Mouse (Mus musculus) hindbrain, embryonic 16.5 days (tissue): ENCODE results near the gene Cadps. TPM values are rescaled to one million over a fixed set of nuclear protein-coding genes. Genes with fewer than 3 reads are reported as not detected.
A peak's percentile ranks its signal among the peaks of the same experiment; 100 is the strongest.

Experiments used
- ATAC-seq: fragments of 200-750 bp; cut with Nextera tagmentation; 2 replicates; pipeline ENCODE4 v1.8.0; 2017; ENCODE audit warnings: moderate TSS enrichment, moderate library complexity
- H3K27ac ChIP-seq: fragments of 300-500 bp; sonication (generic); 2 replicates; pipeline ENCODE4 v1.5.1; 2014; ENCODE audit warnings: low read depth, mild to moderate bottlenecking, control low read depth, low read length, moderate library complexity
- H3K27me3 ChIP-seq: fragments of 300-500 bp; sonication (generic); replicated peaks from 2 replicates; pipeline ENCODE4 v1.6.1; 2014; ENCODE audit warnings: low read length; ENCODE audit not compliant: control insufficient read depth, insufficient read depth
- H3K36me3 ChIP-seq: fragments of 300-500 bp; sonication (generic); 2 replicates; pipeline ENCODE4 v1.6.1; 2014; ENCODE audit warnings: mild to moderate bottlenecking, low read length, moderate library complexity, mixed read lengths; ENCODE audit not compliant: control insufficient read depth, insufficient read depth
- H3K4me1 ChIP-seq: fragments of 300-500 bp; sonication (generic); 2 replicates; pipeline ENCODE4 v1.6.1; 2014; ENCODE audit warnings: low read depth, low read length; ENCODE audit not compliant: control insufficient read depth, insufficient read depth
- H3K4me2 ChIP-seq: fragments of 300-500 bp; sonication (generic); 2 replicates; pipeline ENCODE4 v1.6.1; 2014; ENCODE audit warnings: mild to moderate bottlenecking, low read length, control low read depth, moderate library complexity
- H3K4me3 ChIP-seq: fragments of 300-500 bp; sonication (generic); 2 replicates; pipeline ENCODE4 v1.5.1; 2014; ENCODE audit warnings: mild to moderate bottlenecking, low read length, control low read depth, moderate library complexity
- H3K9ac ChIP-seq: fragments of 300-500 bp; sonication (generic); 2 replicates; pipeline ENCODE4 v1.6.1; 2014; ENCODE audit warnings: low read depth, mild to moderate bottlenecking, control low read depth, low read length, moderate library complexity
- H3K9me3 ChIP-seq: fragments of 300-500 bp; sonication (generic); 2 replicates; pipeline ENCODE4 v1.6.1; 2014; ENCODE audit warnings: mild to moderate bottlenecking, low read length, moderate library complexity; ENCODE audit not compliant: control insufficient read depth
- WGBS: fragments of 180-500 bp; shearing (Covaris S2); extraction: QIAGEN DNeasy Blood & Tissue Kit; methylation state at CpG from one replicate; pipeline ENCODE4 v1.1.7; 2014; 5-methylcytosine and 5-hydroxymethylcytosine counted together
- polyA plus RNA-seq: library from polyadenylated mRNA; unstranded; fragments of >200 nt; fragmentation: Nextera tagmentation; extraction: Ambion mirVana; gene quantifications from 2 replicates; pipeline ENCODE4 v1.2.1, GENCODE M21; 2015

Cadps gene
- polyA plus RNA-seq, 1 experiment from 2014 or later: 49.0 TPM

DNA sequence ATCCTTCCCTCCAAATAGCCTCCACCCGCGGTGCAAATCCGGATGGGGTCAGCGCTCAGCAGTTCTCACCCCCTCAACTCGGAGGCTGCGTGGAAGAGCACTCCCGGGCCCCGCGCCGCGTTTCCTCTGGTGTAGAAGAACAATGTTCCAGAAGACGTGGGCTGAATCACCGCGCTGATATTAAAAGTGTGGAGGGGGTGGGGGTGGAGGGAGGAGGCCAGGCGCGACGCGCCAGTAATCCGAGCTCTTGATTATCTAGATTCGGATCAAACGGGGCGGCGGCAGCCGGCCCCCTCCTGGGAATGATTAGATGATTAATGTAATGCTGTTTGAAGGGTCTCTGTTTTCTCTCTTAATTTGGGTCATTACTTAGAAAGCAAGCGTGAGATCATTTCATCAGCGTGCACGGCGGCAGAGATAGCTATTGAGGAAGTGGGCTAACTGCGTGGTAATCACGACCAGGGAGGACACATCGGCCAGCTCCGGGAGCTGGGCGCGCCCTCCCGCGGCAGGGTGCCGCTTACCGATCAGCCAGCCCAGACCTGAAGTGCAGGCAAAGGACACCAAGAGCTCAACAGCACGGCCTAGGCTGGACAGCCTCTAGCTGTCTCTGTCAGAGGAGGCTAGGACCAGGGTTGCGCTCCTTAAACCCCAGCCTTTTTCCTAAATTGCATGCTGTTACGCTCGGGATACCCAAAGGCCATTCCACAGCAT, 481.6 kb downstream of the Cadps start:
- Histone ChIP-seq H3K36me3 (no peaks in the 10 kb centered on the region), H3K4me3 (no peak overlapping the region), H3K27me3 (peaks cover 53% of the 10 kb centered on the region), H3K4me1 (peaks cover 11% of the 10 kb centered on the region), H3K9ac (no peak overlapping the region), H3K27ac (no peak overlapping the region), H3K4me2 (peak overlapping the region; percentile 9; the same call in 1 of the 2 replicates), H3K9me3 (no peaks in the 10 kb centered on the region)
- WGBS: 1% methylated on average over 42 of the region's 42 CpGs
- ATAC-seq: 0 out of 2 replicates have a peak, but pooled peaks have one; percentile 21

- Histone ChIP-seq H3K36me3 (no peaks in the 10 kb centered on the region), H3K27me3 (peaks cover 54% of the 10 kb centered on the region), H3K27ac (no peak overlapping the region), H3K9ac (no peak overlapping the region), H3K4me3 (no peak overlapping the region), H3K9me3 (no peaks in the 10 kb centered on the region), H3K4me1 (peaks cover 5% of the 10 kb centered on the region), H3K4me2 (no peak overlapping the region; the same call in 1 of the 2 replicates)
- ATAC-seq: no peak
- WGBS: under 1% methylated on average over 19 of the region's 19 CpGs
Measured at GRCm38 (mm10) chr14:12340238-12341074, 482.4 kb downstream of the Cadps start.

DNA sequence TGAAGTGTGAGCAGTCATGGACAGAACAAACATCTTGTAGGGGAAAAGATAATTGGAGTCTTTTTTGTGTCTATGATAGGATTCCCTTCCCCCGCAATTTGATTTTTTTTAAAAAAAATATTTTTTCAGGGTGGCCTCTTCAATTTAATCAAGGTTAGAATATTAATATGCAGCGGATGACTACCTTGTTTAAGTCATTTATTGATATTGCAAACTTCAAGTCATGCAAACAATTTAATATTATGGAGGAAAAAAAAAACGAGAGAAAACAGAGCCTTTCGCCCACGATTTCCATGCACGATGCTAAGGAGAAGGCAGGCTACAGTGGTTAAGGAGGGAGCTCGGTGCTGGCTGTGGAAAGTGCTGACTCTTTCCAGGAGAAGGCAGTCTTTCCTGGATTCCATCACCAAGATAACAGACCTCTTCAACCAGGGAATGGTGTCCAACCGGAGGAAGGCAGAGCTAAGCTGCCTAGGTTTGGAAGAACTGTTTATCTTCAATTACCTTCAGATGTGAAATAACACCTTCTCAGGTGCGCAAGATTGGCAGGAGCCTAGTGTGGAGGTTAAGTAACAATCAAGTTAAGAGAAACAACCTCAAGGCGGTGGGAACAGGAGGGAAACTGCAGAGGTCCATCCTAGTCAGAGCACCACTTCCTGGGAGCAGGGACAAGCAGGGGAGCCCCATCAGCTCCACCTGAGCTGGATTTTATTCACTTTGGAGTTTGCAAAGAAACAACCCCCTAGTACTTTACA, 483.9 kb downstream of the Cadps start:
- Histone ChIP-seq H3K4me1 (no peaks in the 10 kb centered on the region), H3K4me3 (no peak overlapping the region), H3K4me2 (no peak overlapping the region), H3K27ac (no peak overlapping the region), H3K9me3 (no peaks in the 10 kb centered on the region), H3K36me3 (no peaks in the 10 kb centered on the region), H3K9ac (no peak overlapping the region), H3K27me3 (peaks cover 53% of the 10 kb centered on the region)
- no peak for ATAC-seq
- WGBS: 2% methylated on average over 10 of the region's 10 CpGs

DNA sequence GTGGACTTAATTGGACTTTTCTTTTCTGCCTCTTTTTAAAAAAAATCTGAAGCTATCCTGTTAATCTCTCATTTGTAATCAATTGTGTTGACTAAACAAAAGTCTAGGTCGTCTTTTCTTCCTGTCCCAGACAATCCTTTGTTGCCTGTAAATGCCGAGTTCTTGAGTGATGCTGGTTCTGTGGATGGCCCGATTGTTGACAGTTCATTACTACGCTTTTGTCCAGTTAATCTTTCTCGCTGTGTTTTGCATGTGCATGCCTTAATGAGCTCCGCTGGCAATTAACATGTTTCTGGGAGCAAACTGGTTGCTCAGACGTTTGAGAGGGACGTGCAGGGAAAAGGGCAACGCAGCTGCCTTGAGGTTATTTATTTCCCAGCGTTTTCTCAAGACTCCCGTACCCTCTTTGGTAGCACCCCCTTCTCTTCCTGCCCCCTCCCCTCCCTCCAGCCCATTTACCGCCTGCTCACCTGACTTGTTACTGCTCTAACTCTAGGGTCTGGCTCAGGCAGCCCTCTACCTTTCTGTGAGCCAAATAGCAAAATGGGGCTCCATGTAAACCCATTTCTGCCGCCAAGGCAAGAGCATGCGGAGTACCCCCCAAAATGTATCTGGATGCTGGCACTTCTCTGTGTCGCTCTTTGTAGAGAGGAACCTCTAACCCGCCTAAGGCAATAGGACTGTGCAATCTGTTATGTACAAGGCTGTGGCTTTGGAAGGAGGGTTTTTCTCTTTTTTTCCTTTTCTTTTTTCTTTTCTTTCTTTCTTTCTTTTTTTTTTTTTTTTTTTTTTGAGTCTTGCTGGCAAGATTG, 484.7 kb downstream of the Cadps start:
- Histone ChIP-seq H3K27ac (no peak overlapping the region), H3K4me1 (no peaks in the 10 kb centered on the region), H3K4me3 (no peak overlapping the region), H3K4me2 (peak overlapping the region; percentile 11), H3K36me3 (no peaks in the 10 kb centered on the region), H3K9ac (no peak overlapping the region), H3K27me3 (peaks cover 53% of the 10 kb centered on the region), H3K9me3 (no peaks in the 10 kb centered on the region)
- peak; percentile 51; the same call in 1 of the 2 replicates for ATAC-seq
- WGBS: under 1% methylated on average over 16 of the region's 16 CpGs

DNA sequence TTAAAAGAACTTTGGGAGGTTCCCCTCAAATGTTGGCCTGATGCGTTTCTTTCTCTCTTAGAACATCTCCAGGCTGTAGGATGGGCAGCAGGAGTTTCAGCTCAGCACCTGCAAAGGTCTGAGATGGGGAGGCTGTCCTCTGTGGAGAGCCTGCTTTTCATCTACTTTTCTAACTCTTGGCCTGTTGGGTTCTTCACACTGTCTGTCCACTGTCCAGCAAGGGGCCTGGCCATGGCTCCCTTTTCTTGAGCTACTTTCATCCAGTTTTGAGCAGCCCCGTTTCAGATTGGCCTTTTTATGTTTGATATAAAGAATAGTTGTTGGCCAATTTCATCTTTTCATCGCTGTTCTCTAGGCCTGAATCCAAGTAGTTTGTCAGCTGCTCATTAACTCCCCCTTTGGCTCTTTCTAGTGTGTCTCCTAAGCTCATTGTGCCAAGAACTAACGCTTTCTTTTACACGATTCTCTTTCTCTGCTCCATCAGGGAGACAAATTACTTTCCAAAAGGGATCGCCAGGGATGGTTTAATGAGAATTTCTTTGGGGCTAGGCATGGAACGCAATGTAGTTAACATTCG, 485.4 kb downstream of the Cadps start:
- no peaks in the 10 kb centered on the region for H3K4me1 ChIP-seq
- H3K27ac ChIP-seq: no peak overlapping the region
- no peaks in the 10 kb centered on the region for H3K9me3 ChIP-seq
- no peak overlapping the region; the same call in 1 of the 2 replicates for H3K4me2 ChIP-seq
- WGBS: 2% methylated on average over 8 of the region's 8 CpGs
- ATAC-seq: no peak; the same call in 1 of the 2 replicates
- H3K36me3 ChIP-seq: no peaks in the 10 kb centered on the region
- no peak overlapping the region for H3K9ac ChIP-seq
- peaks cover 53% of the 10 kb centered on the region for H3K27me3 ChIP-seq
- H3K4me3 ChIP-seq: no peak overlapping the region

DNA sequence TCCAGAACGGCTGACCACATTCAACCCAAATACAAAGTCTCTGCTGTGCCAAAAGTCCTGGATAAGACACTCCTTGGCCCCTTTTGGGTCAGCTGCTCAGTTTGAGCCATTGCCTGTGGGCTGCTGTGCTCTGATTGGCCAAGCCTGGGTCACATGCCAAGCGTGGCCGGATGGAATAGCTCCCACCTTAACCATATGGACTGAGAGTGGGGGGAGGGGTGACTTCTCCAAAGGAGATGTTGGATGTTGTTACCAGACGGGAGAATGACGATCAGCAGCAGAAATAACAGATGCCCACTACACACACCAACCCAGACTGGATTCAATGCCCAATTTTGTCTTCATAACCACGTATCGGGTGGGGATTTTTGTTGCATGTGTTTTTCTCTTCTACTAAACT, 488.0 kb downstream of the Cadps start:
- H3K36me3 ChIP-seq: no peaks in the 10 kb centered on the region
- H3K27me3 ChIP-seq: peaks cover 44% of the 10 kb centered on the region
- H3K4me2 ChIP-seq: no peak overlapping the region
- H3K4me1 ChIP-seq: no peaks in the 10 kb centered on the region
- WGBS: 49% methylated on average over 7 of the region's 7 CpGs
- H3K9ac ChIP-seq: no peak overlapping the region
- ATAC-seq: no peak
- H3K27ac ChIP-seq: no peak overlapping the region
- H3K4me3 ChIP-seq: no peak overlapping the region
- no peaks in the 10 kb centered on the region for H3K9me3 ChIP-seq

DNA sequence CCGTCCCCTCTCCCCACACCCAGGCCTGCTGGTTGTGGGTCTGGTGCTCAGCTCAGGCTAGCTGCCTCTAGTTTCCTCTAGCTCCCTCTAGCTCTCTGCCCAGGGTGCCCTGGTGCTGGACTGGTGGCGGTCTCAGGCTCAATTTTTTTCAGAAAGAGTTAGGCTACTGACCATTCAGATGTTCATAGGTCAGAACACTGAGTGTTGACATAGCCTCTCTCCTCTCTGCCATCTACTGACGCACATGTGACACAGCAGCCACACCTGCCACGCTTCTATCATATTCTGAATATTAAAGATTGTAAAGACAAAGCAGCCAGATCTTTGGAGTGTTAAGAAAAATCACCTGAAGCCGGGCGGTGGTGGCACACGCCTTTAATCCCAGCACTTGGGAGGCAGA, 489.3 kb downstream of the Cadps start:
- Histone ChIP-seq H3K4me2 (no peak overlapping the region), H3K4me3 (no peak overlapping the region), H3K9me3 (no peaks in the 10 kb centered on the region), H3K27me3 (peaks cover 35% of the 10 kb centered on the region), H3K4me1 (no peaks in the 10 kb centered on the region), H3K36me3 (no peaks in the 10 kb centered on the region), H3K9ac (no peak overlapping the region), H3K27ac (no peak overlapping the region)
- no peak for ATAC-seq
- WGBS: 87% methylated on average over 7 of the region's 7 CpGs
